Mouse (Mus musculus): Measurements from ENCODE around the gene Itgb2.

DNA sequence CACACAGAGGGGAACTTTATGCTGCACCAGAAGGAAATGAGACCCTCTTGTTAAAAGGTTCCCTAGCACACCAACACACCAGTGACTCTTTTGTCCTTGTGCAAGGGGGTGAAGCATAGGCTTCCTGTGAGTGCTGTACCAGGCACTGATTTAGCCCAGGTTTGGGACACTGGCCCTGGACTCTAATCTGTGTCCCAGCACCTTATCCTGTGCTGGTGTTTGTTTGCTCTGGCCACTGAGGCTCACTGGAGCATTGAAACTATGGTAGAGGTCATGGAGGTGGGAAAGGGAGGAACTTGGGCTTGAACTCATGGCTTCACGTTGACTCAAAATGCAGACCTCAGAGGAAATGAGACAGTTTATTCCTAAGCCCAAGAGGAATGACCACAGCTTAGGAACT lies 43.1 kb downstream of the Itgb2 start:
- TF ChIP-seq CTCF (IDR thresholded peaks at IDR 0.05; ENCODE audit: extremely low read depth, insufficient read length, insufficient replicate concordance, low read depth, low read length) (no peak), POLR2A (IDR thresholded peaks at IDR 0.05; ENCODE audit: low read depth, low read length) (no peak)
